14 mouse cellular contexts compared by ENCODE assay signal in the genomic region with DNA sequence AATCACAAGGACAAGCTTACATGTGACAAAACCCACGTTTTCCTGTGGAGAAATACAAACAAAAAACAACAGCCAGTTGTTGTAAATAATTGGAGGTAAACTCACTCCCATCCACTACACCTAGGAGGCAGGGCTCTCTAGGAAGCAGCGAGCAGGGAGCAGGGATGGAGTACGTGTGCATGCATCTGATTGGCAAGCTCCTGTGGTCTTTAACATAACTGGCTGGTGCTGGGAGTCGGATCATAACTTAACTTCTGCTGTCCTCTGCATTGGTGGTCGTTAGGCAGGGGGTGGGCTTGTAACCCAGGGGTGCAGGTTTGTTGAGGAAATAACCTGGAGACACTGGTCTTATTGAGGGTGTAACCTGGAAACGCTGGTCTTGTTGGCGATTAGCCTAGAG. TPM values are rescaled to one million over a fixed set of nuclear protein-coding genes. Genes with fewer than 3 reads are reported as not detected.
A peak's percentile ranks its signal among the peaks of the same experiment; 100 is the strongest.
DNase-seq lines count a peak whose midpoint lies in the region; ATAC-seq and TF ChIP-seq lines count a peak whose summit lies in the region.
"Had no signal": no experiment of that assay in that cellular context is flagged by ENCODE, and none has a peak within 500 bp of the region (broad histone marks: within the 10 kb centered on the region; RNA-seq: fewer than 3 reads in every experiment).

No protein-coding gene starts in this region.

- H3K27me3 ChIP-seq in heart, embryonic 13.5 days (replicated peaks) = no peaks in the 10 kb centered on the region
- H3K27me3 ChIP-seq in megakaryocyte, embryonic 14.5 days (replicated peaks) = no peaks in the 10 kb centered on the region
- no peaks in the 10 kb centered on the region for H3K27me3 ChIP-seq in MEL (ENCODE audit: control insufficient read depth in 1 of 2, insufficient read depth in 2 of 2, low read length in 2 of 2)
- H3K27me3 ChIP-seq in stomach, postnatal 0 days (ENCODE audit: control insufficient read depth, insufficient read depth, low read length) = no peaks in the 10 kb centered on the region
- H3K27me3 ChIP-seq: neural tube, embryonic 13.5 days had no signal

- no peaks in the 10 kb centered on the region for H3K9me3 ChIP-seq in heart, embryonic 13.5 days
- H3K9me3 ChIP-seq in megakaryocyte, embryonic 14.5 days = no peaks in the 10 kb centered on the region
- no peaks in the 10 kb centered on the region for H3K9me3 ChIP-seq in MEL (replicated peaks; ENCODE audit: insufficient read depth, low read length)
- H3K9me3 ChIP-seq in stomach, postnatal 0 days (ENCODE audit: control insufficient read depth, low read length) = no peaks in the 10 kb centered on the region
- H3K9me3 ChIP-seq: hindbrain, embryonic 13.5 days; midbrain, embryonic 12.5 days; neural tube, embryonic 13.5 days had no signal

- TF ChIP-seq CTCF in MEL (IDR thresholded peaks at IDR 0.05 in 2 of 3, conservative IDR thresholded peaks at IDR 0.05 in 1 of 3; ENCODE audit: control insufficient read depth in 1 of 3, insufficient read depth in 1 of 3, low read depth in 2 of 3, low read length in 3 of 3, poor library complexity in 1 of 3, severe bottlenecking in 1 of 3) = no peak; a peak in 1 of 6 replicates
- 0 out of 2 replicates have a peak, but pooled peaks have one; percentile 7 for TF ChIP-seq CTCF in stomach, postnatal 0 days (IDR thresholded peaks at IDR 0.05; ENCODE audit: low read depth)

- H3K4me1 ChIP-seq in heart, embryonic 13.5 days = peaks cover 40% of the 10 kb centered on the region
- peaks cover 87% of the 10 kb centered on the region for H3K4me1 ChIP-seq in megakaryocyte, embryonic 14.5 days
- peaks cover 21 to 38% of the 10 kb centered on the region in 2 experiments for H3K4me1 ChIP-seq in MEL (ENCODE audit: control insufficient read depth in 1 of 2, insufficient read depth in 2 of 2, low read length in 2 of 2)
- H3K4me1 ChIP-seq in stomach, postnatal 0 days (replicated peaks; ENCODE audit: control insufficient read depth, insufficient read depth) = no peaks in the 10 kb centered on the region

- no peak for TF ChIP-seq POLR2A in MEL (IDR thresholded peaks at IDR 0.05; ENCODE audit: control insufficient read depth in 1 of 2, insufficient read depth in 1 of 2, low read depth in 1 of 2, low read length in 2 of 2, poor library complexity in 1 of 2)

- peak overlapping the region; percentile 34 for H3K27ac ChIP-seq in heart, embryonic 13.5 days (replicated peaks)
- peak overlapping the region; percentile 77 for H3K27ac ChIP-seq in MEL (ENCODE audit: control insufficient read depth, low read depth, low read length)
- 0 out of 2 replicates have a peak overlapping the region, but pooled peaks have one; percentile 4 for H3K27ac ChIP-seq in stomach, postnatal 0 days (replicated peaks)
- H3K27ac ChIP-seq: hindbrain, embryonic 13.5 days; midbrain, embryonic 12.5 days; neural tube, embryonic 13.5 days had no signal

- H3K9ac ChIP-seq in heart, embryonic 13.5 days = peak overlapping the region; percentile 61; the same call in 1 of the 2 replicates
- H3K9ac ChIP-seq in MEL (ENCODE audit: control insufficient read depth, low read depth, low read length, poor library complexity, severe bottlenecking) = peak overlapping the region; percentile 56
- no peak overlapping the region for H3K9ac ChIP-seq in stomach, postnatal 0 days (ENCODE audit: low read length)
- H3K9ac ChIP-seq: hindbrain, embryonic 13.5 days; midbrain, embryonic 12.5 days; neural tube, embryonic 13.5 days had no signal

- intact Hi-C loops in heart, postnatal 25 days (cut with DNase I) = loop anchor here (1.0 to 10.0 kb wide), 4 partner anchors 103 to 284 kb away; a partner anchor contains a TSS
- intact Hi-C loops in gastrocnemius, postnatal 36 days (cut with DNase I) = loop anchor here (2.0 to 5.0 kb wide), 3 partner anchors 105 to 281 kb away; no protein-coding TSS in a partner anchor

- WGBS in heart, embryonic 13.5 days = 63% methylated on average over 7 of the region's 7 CpGs
- WGBS in stomach, postnatal 0 days = 70% methylated on average over 7 of the region's 7 CpGs

- no peak for ATAC-seq in heart, embryonic 13.5 days (ENCODE audit: extremely low read depth, insufficient number of reproducible peaks, low FRiP score, low TSS enrichment)
- ATAC-seq in megakaryocyte, adult 5-6 weeks (ENCODE audit: poor library complexity, severe bottlenecking) = no peak
- no peak for ATAC-seq in stomach, postnatal 0 days (ENCODE audit: low FRiP score, low TSS enrichment)

- TF ChIP-seq RAD21 in MEL (IDR thresholded peaks at IDR 0.05; ENCODE audit: low read depth, low read length) = no peak

- H3K36me3 ChIP-seq in heart, embryonic 13.5 days = no peaks in the 10 kb centered on the region
- H3K36me3 ChIP-seq in megakaryocyte, embryonic 14.5 days (replicated peaks; ENCODE audit: low read length) = no peaks in the 10 kb centered on the region
- peaks cover 0 to 35% of the 10 kb centered on the region in 2 experiments; a peak in 2 of 4 replicates for H3K36me3 ChIP-seq in MEL (ENCODE audit: control insufficient read depth in 1 of 2, insufficient read depth in 2 of 2, low read length in 2 of 2)
- H3K36me3 ChIP-seq in stomach, postnatal 0 days (ENCODE audit: control insufficient read depth, insufficient read depth, low read length) = no peaks in the 10 kb centered on the region
- H3K36me3 ChIP-seq: hindbrain, embryonic 13.5 days; midbrain, embryonic 12.5 days; neural tube, embryonic 13.5 days had no signal

- no peaks in the 10 kb centered on the region; the same call in 1 of the 2 replicates for H3K79me2 ChIP-seq in MEL (ENCODE audit: control insufficient read depth, insufficient read depth, low read length, poor library complexity)

- no peak for DNase-seq in heart, postnatal 25 days (ENCODE audit: low spot score)
- peak; percentile 83 for DNase-seq in MEL (ENCODE audit: low read depth, low spot score)
- DNase-seq in stomach, postnatal 0 days (ENCODE audit: low spot score) = no peak
- no peak for DNase-seq in gastrocnemius, postnatal 36 days

- TF ChIP-seq EP300 in MEL (IDR thresholded peaks at IDR 0.05; ENCODE audit: low read depth in 1 of 2, low read length in 2 of 2) = no peak
- TF ChIP-seq EP300 in stomach, postnatal 0 days (optimal IDR thresholded peaks at IDR 0.05) = no peak

- no peak overlapping the region for H3K4me3 ChIP-seq in heart, embryonic 13.5 days
- peak overlapping the region; percentile 82 for H3K4me3 ChIP-seq in megakaryocyte, embryonic 14.5 days (replicated peaks)
- H3K4me3 ChIP-seq in MEL (ENCODE audit: control insufficient read depth in 1 of 2, insufficient read depth in 1 of 2, low read depth in 2 of 2, low read length in 2 of 2) = peak overlapping the region; percentile 43 to 50
- no peak overlapping the region for H3K4me3 ChIP-seq in stomach, postnatal 0 days (ENCODE audit: low read depth, low read length)
- H3K4me3 ChIP-seq: hindbrain, embryonic 13.5 days; midbrain, embryonic 12.5 days; neural tube, embryonic 13.5 days had no signal

- no peak overlapping the region for H3K4me2 ChIP-seq in heart, embryonic 13.5 days
- no peak overlapping the region for H3K4me2 ChIP-seq in stomach, postnatal 0 days (replicated peaks; ENCODE audit: low read depth)
- H3K4me2 ChIP-seq: hindbrain, embryonic 13.5 days; midbrain, embryonic 12.5 days; neural tube, embryonic 13.5 days had no signal

TF ChIP-seq in MEL, 35 proteins besides CTCF, POLR2A, EP300 and RAD21 (continues in another document):
- TF ChIP-seq KAT2A (conservative IDR thresholded peaks at IDR 0.05; ENCODE audit: low read depth, low read length) (no peak), CHD1 (IDR thresholded peaks at IDR 0.05; ENCODE audit: low read depth, low read length) (0 out of 2 replicates have a peak, but pooled peaks have one; percentile 25), RCOR1 (IDR thresholded peaks at IDR 0.05; ENCODE audit: low read depth, low read length) (no peak), CHD2 (IDR thresholded peaks at IDR 0.05; ENCODE audit: low read length) (peak; percentile 4), POLR2AphosphoS2 (IDR thresholded peaks at IDR 0.05; ENCODE audit: low read length) (no peak), MXI1 (IDR thresholded peaks at IDR 0.05; ENCODE audit: low read depth, low read length) (peak; percentile 4; the same call in 1 of the 2 replicates)

RNA-seq across cellular contexts. Expression of a gene that starts 1.2 kb away (rescaled TPM):
- polyA plus RNA-seq in heart, embryonic 13.5 days (2015; fragmentation: Nextera tagmentation; extraction: Ambion mirVana) = 698 and 779 TPM in 2 replicates
- 100 to 1,000 TPM; 136 to 207 TPM for total RNA-seq in heart, postnatal 25 days (2021)
- 14.0 and 99.4 TPM in 2 replicates for polyA plus RNA-seq in megakaryocyte, embryonic 14.5 days (2012; ENCODE audit: insufficient read depth, low replicate concordance)
- 343 and 353 TPM in 2 replicates for total RNA-seq in megakaryocyte, adult 5-6 weeks (2015)
- total RNA-seq in megakaryocyte, adult 5-6 weeks (2017) = 494 and 587 TPM in 2 replicates
- 1,509 and 1,517 TPM in 2 replicates for total RNA-seq in MEL (2012; rRNA removed)
- 1,000 to 10,000 TPM in 1 of 2 experiments, 100 to 1,000 TPM in 1; 913 to 1,471 TPM for polyA plus RNA-seq in MEL (2012; ENCODE audit: insufficient read depth in 1 of 2, insufficient read length in 2 of 2, low read depth in 1 of 2, low replicate concordance in 2 of 2, missing spikeins in 1 of 2)
- 286 and 326 TPM in 2 replicates for polyA plus RNA-seq in stomach, postnatal 0 days (2015; fragmentation: Nextera tagmentation; extraction: Ambion mirVana)
- total RNA-seq in gastrocnemius, postnatal 36 days (2021) = 10 to 100 TPM; 38.6 to 52.2 TPM

RNA-seq across cellular contexts. Expression of a gene that starts 21.3 kb away (rescaled TPM):
- not detected in 2 replicates for polyA plus RNA-seq in heart, embryonic 13.5 days (2015; fragmentation: Nextera tagmentation; extraction: Ambion mirVana)
- total RNA-seq in heart, postnatal 25 days (2021) = not detected
- not detected in 2 replicates for polyA plus RNA-seq in megakaryocyte, embryonic 14.5 days (2012; ENCODE audit: insufficient read depth, low replicate concordance)
- total RNA-seq in megakaryocyte, adult 5-6 weeks (2015) = not detected in 2 replicates
- not detected in 2 replicates for total RNA-seq in megakaryocyte, adult 5-6 weeks (2017)
- total RNA-seq in MEL (2012; rRNA removed) = not detected in 2 replicates
- polyA plus RNA-seq in MEL (2012; ENCODE audit: insufficient read depth in 1 of 2, insufficient read length in 2 of 2, low read depth in 1 of 2, low replicate concordance in 2 of 2, missing spikeins in 1 of 2) = under 1 TPM in 1 of 2 experiments, not detected in 1; 0.29 TPM
- polyA plus RNA-seq in stomach, postnatal 0 days (2015; fragmentation: Nextera tagmentation; extraction: Ambion mirVana) = not detected in 2 replicates
- total RNA-seq in gastrocnemius, postnatal 36 days (2021) = not detected
- total RNA-seq: adrenal gland, postnatal 36 days; left cerebral cortex, adult 8-10 months had no signal
- polyA plus RNA-seq: liver, embryonic 11.5 days; midbrain, embryonic 12.5 days; small intestine, adult 2 months had no signal

RNA-seq across cellular contexts. Expression of a gene that starts 34.1 kb away (rescaled TPM):
- 14.3 and 14.5 TPM in 2 replicates for polyA plus RNA-seq in heart, embryonic 13.5 days (2015; fragmentation: Nextera tagmentation; extraction: Ambion mirVana)
- total RNA-seq in heart, postnatal 25 days (2021) = 10 to 100 TPM; 27.9 to 28.6 TPM
- 13.1 and 45.3 TPM in 2 replicates for polyA plus RNA-seq in megakaryocyte, embryonic 14.5 days (2012; ENCODE audit: insufficient read depth, low replicate concordance)
- total RNA-seq in megakaryocyte, adult 5-6 weeks (2015) = 24.2 and 24.7 TPM in 2 replicates
- total RNA-seq in megakaryocyte, adult 5-6 weeks (2017) = 28.5 and 37.5 TPM in 2 replicates
- total RNA-seq in MEL (2012; rRNA removed) = 21.9 and 25.8 TPM in 2 replicates
- polyA plus RNA-seq in MEL (2012; ENCODE audit: insufficient read depth in 1 of 2, insufficient read length in 2 of 2, low read depth in 1 of 2, low replicate concordance in 2 of 2, missing spikeins in 1 of 2) = 10 to 100 TPM in 1 of 2 experiments, not detected in 1; 18.8 TPM
- 12.8 and 14.0 TPM in 2 replicates for polyA plus RNA-seq in stomach, postnatal 0 days (2015; fragmentation: Nextera tagmentation; extraction: Ambion mirVana)
- total RNA-seq in gastrocnemius, postnatal 36 days (2021) = 10 to 100 TPM; 15.7 to 15.9 TPM

Comparison
In these comparisons a context has a peak if more than half of its experiments do, and no peak if none do; other contexts are left out.
1. H3K27ac ChIP-seq: peak in every context shown above with its lines; median percentile 77 in MEL; 34 in heart, embryonic 13.5 days; 4 in stomach, postnatal 0 days.
2. H3K4me3 ChIP-seq: peak in megakaryocyte, embryonic 14.5 days (single experiment) and MEL (2 of 2); none in heart, embryonic 13.5 days (single experiment) and stomach, postnatal 0 days (single experiment).